1 mouse cellular context compared by ENCODE assay signal in the genomic region with DNA sequence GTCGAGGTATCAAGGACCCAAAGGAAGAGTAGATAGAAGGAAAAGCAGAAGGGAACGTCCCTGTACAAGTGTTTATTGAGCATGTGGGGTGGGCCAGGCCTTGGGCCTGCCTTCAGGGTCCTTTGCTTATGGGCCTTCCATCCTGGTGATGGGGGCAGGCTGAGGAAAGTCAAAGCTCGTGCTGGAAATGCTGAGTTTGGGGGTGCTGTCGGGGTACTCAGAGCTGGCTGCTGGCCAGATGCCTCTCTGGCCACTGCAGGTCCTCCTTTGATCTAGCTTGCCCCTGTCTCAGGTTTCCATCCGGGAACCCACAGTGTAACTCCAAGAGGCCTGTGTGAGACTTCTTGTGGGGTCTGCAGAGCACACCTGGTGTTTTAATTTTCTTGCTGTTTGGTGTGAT.
TF ChIP-seq lines count a peak whose summit lies in the region.

No protein-coding gene starts in this region.

TF ChIP-seq in ES-E14, 5 proteins besides CTCF, POLR2A, EP300 and RAD21:
- TF ChIP-seq ZNF384 (IDR thresholded peaks at IDR 0.05; ENCODE audit: low read depth, low read length) (no peak), HCFC1 (IDR thresholded peaks at IDR 0.05; ENCODE audit: borderline replicate concordance, insufficient read depth, low read length) (no peak), MAFK (IDR thresholded peaks at IDR 0.05; ENCODE audit: insufficient read depth, low read depth, low read length) (no peak), CHD2 (IDR thresholded peaks at IDR 0.05; ENCODE audit: low read depth, low read length) (no peak), ZC3H11A (IDR thresholded peaks at IDR 0.05; ENCODE audit: borderline replicate concordance, low read depth, low read length) (no peak)
